In genomic region chr16:93152765-93153489, GRCm38 (mm10) we compare ENCODE assay signal across 9 mouse cellular contexts.
DNase-seq lines count a peak whose midpoint lies in the region; ATAC-seq lines count a peak whose summit lies in the region.
"Had no signal": no experiment of that assay in that cellular context is flagged by ENCODE, and none has a peak within 500 bp of the region (broad histone marks: within the 10 kb centered on the region; RNA-seq: fewer than 3 reads in every experiment).

No protein-coding gene starts in this region.

- H3K27ac ChIP-seq in heart, embryonic 13.5 days (replicated peaks): no peak overlapping the region
- H3K27ac ChIP-seq: neural tube, embryonic 12.5 days had no signal

- H3K4me1 ChIP-seq in heart, embryonic 13.5 days: peaks cover 14% of the 10 kb centered on the region

- peak overlapping the region; percentile 56 for H3K4me2 ChIP-seq in heart, embryonic 13.5 days
- H3K4me2 ChIP-seq: neural tube, embryonic 12.5 days had no signal

- no peaks in the 10 kb centered on the region for H3K9me3 ChIP-seq in heart, embryonic 13.5 days
- H3K9me3 ChIP-seq: neural tube, embryonic 12.5 days had no signal

- ATAC-seq in heart, embryonic 13.5 days (ENCODE audit: extremely low read depth, insufficient number of reproducible peaks, low FRiP score, low TSS enrichment): no peak; the same call in 1 of the 2 replicates
- peak; percentile 49 for ATAC-seq in activated CD4-positive, CD25-positive, alpha-beta regulatory T cell, adult 4 months

- H3K9ac ChIP-seq in heart, embryonic 13.5 days: no peak overlapping the region
- H3K9ac ChIP-seq: neural tube, embryonic 12.5 days had no signal

- no peaks in the 10 kb centered on the region for H3K36me3 ChIP-seq in heart, embryonic 13.5 days
- H3K36me3 ChIP-seq: neural tube, embryonic 12.5 days had no signal

- peaks cover 77% of the 10 kb centered on the region for H3K27me3 ChIP-seq in heart, embryonic 13.5 days (replicated peaks)
- H3K27me3 ChIP-seq: neural tube, embryonic 12.5 days had no signal

- no peak overlapping the region for H3K4me3 ChIP-seq in heart, embryonic 13.5 days
- H3K4me3 ChIP-seq: neural tube, embryonic 12.5 days had no signal

- 8% methylated on average over 14 of the region's 14 CpGs for WGBS in heart, embryonic 13.5 days

- DNase-seq in heart, adult 9 months (ENCODE audit: low spot score in 2 of 2): no peak
- DNase-seq in induced T-regulatory cell, adult 2 months (ENCODE audit: low read depth): peak; percentile 27
- DNase-seq in skeletal muscle tissue, adult 2 months (ENCODE audit: low read depth, low spot score): peak; percentile 40
- no peak for DNase-seq in right cerebral cortex, postnatal 14 days
- no peak for DNase-seq in urinary bladder, postnatal 36 days (ENCODE audit: low spot score in 2 of 2)
- no peak for DNase-seq in kidney, postnatal 14 days

Comparison
In these comparisons a context has a peak if more than half of its experiments do, and no peak if none do; other contexts are left out.
1. DNase-seq: peak in induced T-regulatory cell, adult 2 months (single experiment) and skeletal muscle tissue, adult 2 months (single experiment); none in heart, adult 9 months (0 of 2), right cerebral cortex, postnatal 14 days (single experiment), urinary bladder, postnatal 36 days (0 of 2) and kidney, postnatal 14 days (single experiment).